Mouse (Mus musculus): ENCODE measurements around the gene Pum2.

The Pum2 gene

DNA sequence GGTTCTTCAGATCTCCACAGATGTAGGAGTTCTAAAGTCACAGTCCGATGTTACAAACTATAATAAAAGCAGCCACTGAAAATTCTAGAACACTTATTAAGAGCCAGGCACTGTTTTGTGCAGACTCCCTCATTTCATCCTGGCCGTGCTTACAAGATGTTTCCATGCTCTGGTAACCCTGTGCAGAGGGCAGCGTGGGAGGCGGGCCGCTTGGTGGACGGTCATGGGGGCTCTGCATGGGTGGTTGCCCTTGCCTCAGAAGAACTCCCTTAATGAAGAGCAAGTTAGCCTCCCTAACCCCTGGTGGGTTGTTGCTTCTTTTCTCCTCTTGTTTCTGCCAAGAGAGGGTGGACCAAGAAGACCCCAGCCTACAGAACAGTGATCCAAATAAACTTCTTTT lies 85.8 kb downstream of the Pum2 start:
- Histone ChIP-seq H3K27me3 (ENCODE audit: insufficient read depth, low read length) (no peaks in the 10 kb centered on the region), H3K9me3 (ENCODE audit: low read length) (no peaks in the 10 kb centered on the region), H3K4me1 (replicated peaks; ENCODE audit: low read depth, low read length) (peaks cover 43% of the 10 kb centered on the region), H3K36me3 (ENCODE audit: insufficient read depth, low read length) (peaks cover 5% of the 10 kb centered on the region), H3K4me3 (replicated peaks; ENCODE audit: low read length) (no peak overlapping the region)
- TF ChIP-seq CTCF (conservative IDR thresholded peaks at IDR 0.05; ENCODE audit: low read length): no peak
- TF ChIP-seq NANOG (IDR thresholded peaks at IDR 0.05; ENCODE audit: borderline replicate concordance, low read length): no peak
- TF ChIP-seq POU5F1 (IDR thresholded peaks at IDR 0.05; ENCODE audit: borderline replicate concordance, low read length): no peak

DNA sequence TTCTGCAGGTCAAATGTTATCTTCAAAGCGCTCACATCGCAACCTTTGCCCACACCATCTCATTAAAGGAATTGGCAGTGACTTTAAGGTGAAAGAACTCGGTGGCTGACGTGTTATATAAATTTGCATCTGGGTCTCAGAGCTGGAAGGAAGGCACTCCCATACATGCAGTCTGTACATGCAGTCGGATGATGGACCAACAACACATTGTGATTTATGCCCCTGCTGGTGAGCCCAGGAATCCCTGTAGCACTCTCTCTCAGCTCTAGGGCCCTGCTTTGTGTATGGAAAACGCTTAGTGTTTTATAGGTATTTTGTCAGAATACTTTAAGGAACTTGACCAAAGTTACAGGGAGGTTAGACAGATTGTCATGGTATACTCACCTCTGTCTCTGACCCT lies 86.6 kb downstream of the Pum2 start:
- H3K27me3 ChIP-seq (ENCODE audit: insufficient read depth, low read length): no peaks in the 10 kb centered on the region
- no peaks in the 10 kb centered on the region for H3K9me3 ChIP-seq (ENCODE audit: low read length)
- H3K4me3 ChIP-seq (replicated peaks; ENCODE audit: low read length): no peak overlapping the region
- H3K4me1 ChIP-seq (replicated peaks; ENCODE audit: low read depth, low read length): peaks cover 36% of the 10 kb centered on the region
- TF ChIP-seq POU5F1 (IDR thresholded peaks at IDR 0.05; ENCODE audit: borderline replicate concordance, low read length) (no peak), CTCF (conservative IDR thresholded peaks at IDR 0.05; ENCODE audit: low read length) (no peak), NANOG (IDR thresholded peaks at IDR 0.05; ENCODE audit: borderline replicate concordance, low read length) (no peak)
- H3K36me3 ChIP-seq (ENCODE audit: insufficient read depth, low read length): no peaks in the 10 kb centered on the region

DNA sequence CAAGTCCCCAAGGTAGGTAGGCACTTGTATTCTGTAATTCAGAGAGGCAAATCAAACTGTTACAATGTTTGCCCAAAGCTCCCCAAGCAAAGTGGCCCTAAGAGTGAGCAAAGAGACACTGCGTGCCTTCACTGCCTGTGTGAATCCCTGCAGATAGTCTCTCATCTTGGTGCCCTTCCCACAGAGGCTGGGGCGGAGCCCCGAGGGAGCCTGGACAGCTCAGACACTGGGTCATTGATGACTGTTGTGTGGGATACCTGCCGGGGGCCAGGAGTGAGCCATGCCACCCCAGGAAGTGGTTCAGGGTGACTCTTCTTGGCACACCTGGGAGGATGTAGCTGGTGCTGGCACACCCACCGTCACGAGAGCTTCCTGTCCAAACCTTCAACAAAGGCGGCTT lies 87.1 kb downstream of the Pum2 start:
- Histone ChIP-seq H3K4me1 (replicated peaks; ENCODE audit: low read depth, low read length) (peaks cover 34% of the 10 kb centered on the region), H3K27me3 (ENCODE audit: insufficient read depth, low read length) (no peaks in the 10 kb centered on the region), H3K4me3 (replicated peaks; ENCODE audit: low read length) (peak overlapping the region; percentile 39), H3K9me3 (ENCODE audit: low read length) (no peaks in the 10 kb centered on the region), H3K36me3 (ENCODE audit: insufficient read depth, low read length) (no peaks in the 10 kb centered on the region)
- no peak for TF ChIP-seq POU5F1 (IDR thresholded peaks at IDR 0.05; ENCODE audit: borderline replicate concordance, low read length)
- no peak for TF ChIP-seq NANOG (IDR thresholded peaks at IDR 0.05; ENCODE audit: borderline replicate concordance, low read length)
- no peak for TF ChIP-seq CTCF (conservative IDR thresholded peaks at IDR 0.05; ENCODE audit: low read length)

DNA sequence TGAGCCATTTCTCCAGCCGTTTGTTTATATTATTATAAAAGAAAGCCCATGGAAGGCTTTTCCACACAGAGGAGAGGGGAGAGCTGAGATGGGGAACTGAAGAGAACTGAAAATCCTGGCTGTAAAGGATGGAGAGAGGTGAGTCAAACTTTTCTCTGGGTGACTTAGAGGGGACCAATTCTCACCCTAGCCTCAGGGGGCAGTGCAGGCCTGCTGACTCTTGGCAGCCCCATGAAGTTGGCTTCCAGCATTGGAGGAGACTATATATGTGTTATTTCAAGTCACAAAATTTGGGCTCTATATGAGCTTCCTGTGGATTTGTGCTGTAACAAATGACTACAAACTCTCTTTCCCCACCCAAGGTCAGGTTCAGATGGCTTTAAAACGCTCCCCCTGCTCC lies 88.7 kb downstream of the Pum2 start:
- peaks cover 22% of the 10 kb centered on the region for H3K4me1 ChIP-seq (replicated peaks; ENCODE audit: low read depth, low read length)
- no peaks in the 10 kb centered on the region for H3K27me3 ChIP-seq (ENCODE audit: insufficient read depth, low read length)
- TF ChIP-seq NANOG (IDR thresholded peaks at IDR 0.05; ENCODE audit: borderline replicate concordance, low read length) (no peak), POU5F1 (IDR thresholded peaks at IDR 0.05; ENCODE audit: borderline replicate concordance, low read length) (no peak), CTCF (conservative IDR thresholded peaks at IDR 0.05; ENCODE audit: low read length) (peak; percentile 42)
- H3K9me3 ChIP-seq (ENCODE audit: low read length): no peaks in the 10 kb centered on the region
- no peaks in the 10 kb centered on the region for H3K36me3 ChIP-seq (ENCODE audit: insufficient read depth, low read length)
- no peak overlapping the region for H3K4me3 ChIP-seq (replicated peaks; ENCODE audit: low read length)

DNA sequence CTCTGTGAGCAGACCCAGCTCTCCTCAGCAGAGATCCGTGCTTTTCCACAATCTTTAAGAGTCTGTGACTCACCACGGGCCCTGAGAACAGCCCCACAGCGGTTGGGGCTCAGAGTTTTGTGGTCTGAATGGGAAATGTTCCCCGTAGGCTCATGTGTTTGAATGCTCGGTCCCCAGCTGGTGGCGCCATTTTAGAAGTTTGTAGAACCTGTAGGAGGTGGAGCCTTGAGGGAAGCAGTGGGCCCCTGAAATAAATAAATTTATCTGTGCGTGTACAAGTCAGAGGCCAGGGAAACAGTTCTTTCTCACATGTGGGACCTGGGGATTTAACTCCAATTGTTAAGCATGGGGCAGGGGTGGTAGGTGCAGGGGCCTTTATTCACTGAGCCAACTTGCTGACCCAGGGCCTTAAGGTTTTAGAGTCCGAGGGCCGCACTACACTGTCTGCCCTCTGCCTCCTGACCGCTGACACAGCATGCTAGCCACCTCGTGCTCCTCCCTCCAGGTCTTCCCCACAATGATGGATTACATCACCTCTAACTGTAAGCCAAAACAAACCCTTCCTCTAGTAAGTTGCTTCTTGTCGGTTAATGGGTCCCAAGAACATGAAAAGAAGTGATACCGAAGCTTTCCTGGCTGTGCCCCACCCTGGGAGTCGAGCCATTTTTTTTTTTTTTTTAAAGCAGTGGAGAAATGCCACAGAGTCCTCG lies 90.4 kb downstream of the Pum2 start:
- Histone ChIP-seq H3K4me1 (replicated peaks; ENCODE audit: low read depth, low read length) (peaks cover 13% of the 10 kb centered on the region), H3K36me3 (ENCODE audit: insufficient read depth, low read length) (no peaks in the 10 kb centered on the region), H3K27me3 (ENCODE audit: insufficient read depth, low read length) (peaks cover 7% of the 10 kb centered on the region), H3K9me3 (ENCODE audit: low read length) (peaks cover 3% of the 10 kb centered on the region), H3K4me3 (replicated peaks; ENCODE audit: low read length) (no peak overlapping the region)
- TF ChIP-seq NANOG (IDR thresholded peaks at IDR 0.05; ENCODE audit: borderline replicate concordance, low read length): no peak
- TF ChIP-seq CTCF (conservative IDR thresholded peaks at IDR 0.05; ENCODE audit: low read length): no peak
- TF ChIP-seq POU5F1 (IDR thresholded peaks at IDR 0.05; ENCODE audit: borderline replicate concordance, low read length): no peak

DNA sequence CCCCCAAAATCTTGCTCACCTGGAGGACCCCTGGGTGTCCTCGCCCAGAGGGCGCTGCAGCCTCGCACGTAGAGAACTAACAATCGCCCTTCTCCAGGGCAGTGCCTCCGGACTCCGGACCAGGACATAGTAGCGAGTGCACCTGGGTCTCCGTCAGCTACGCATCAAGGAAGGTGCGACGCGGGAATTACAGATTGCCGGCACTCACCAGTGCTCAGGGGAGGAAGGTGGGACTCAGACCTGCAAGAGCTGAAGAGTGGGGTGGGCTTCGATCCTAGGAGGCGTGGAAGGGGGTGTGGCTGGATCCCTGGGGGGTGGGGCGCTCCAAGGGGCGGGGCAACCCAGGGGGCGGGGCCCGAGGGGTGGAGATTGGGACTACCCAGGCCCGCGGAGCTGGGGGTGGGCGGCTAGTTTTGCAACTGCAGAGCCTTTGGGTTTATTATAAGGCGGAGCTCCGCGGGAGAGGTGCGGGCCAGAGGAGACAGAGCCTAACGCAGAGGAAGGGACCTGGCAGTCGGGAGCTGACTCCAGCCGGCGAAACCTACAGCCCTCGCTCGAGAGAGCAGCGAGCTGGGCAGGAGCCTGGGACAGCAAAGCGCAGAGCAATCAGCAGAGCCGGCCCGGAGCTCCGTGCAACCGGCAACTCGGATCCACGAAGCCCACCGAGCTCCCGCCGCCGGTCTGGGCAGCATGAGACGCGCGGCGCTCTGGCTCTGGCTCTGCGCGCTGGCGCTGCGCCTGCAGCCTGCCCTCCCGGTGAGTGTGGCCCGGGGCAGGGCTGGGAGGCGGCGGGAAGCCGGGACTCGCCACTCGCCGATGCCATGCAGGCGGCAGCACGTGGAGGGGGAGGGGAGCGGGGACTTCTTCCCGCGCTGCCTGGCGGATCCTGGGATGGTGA lies 97.3 kb downstream of the Pum2 start, which contains the start of gene Sdc1:
Sdc1 (plus strand) TSS at position 378 of the 898 bp plus-strand sequence.
- H3K4me1 ChIP-seq (replicated peaks; ENCODE audit: low read depth, low read length): peaks cover 18% of the 10 kb centered on the region
- peak within 1 kb of the TSS; percentile 93 for H3K4me3 ChIP-seq (replicated peaks; ENCODE audit: low read length)
- H3K27me3 ChIP-seq (ENCODE audit: insufficient read depth, low read length): peaks cover 50% of the 10 kb centered on the region
- TF ChIP-seq CTCF (conservative IDR thresholded peaks at IDR 0.05; ENCODE audit: low read length): no peak
- no peak for TF ChIP-seq POU5F1 (IDR thresholded peaks at IDR 0.05; ENCODE audit: borderline replicate concordance, low read length)
- no peak for TF ChIP-seq NANOG (IDR thresholded peaks at IDR 0.05; ENCODE audit: borderline replicate concordance, low read length)
- no peaks in the 10 kb centered on the region for H3K36me3 ChIP-seq (ENCODE audit: insufficient read depth, low read length)
- peaks cover 3% of the 10 kb centered on the region for H3K9me3 ChIP-seq (ENCODE audit: low read length)

DNA sequence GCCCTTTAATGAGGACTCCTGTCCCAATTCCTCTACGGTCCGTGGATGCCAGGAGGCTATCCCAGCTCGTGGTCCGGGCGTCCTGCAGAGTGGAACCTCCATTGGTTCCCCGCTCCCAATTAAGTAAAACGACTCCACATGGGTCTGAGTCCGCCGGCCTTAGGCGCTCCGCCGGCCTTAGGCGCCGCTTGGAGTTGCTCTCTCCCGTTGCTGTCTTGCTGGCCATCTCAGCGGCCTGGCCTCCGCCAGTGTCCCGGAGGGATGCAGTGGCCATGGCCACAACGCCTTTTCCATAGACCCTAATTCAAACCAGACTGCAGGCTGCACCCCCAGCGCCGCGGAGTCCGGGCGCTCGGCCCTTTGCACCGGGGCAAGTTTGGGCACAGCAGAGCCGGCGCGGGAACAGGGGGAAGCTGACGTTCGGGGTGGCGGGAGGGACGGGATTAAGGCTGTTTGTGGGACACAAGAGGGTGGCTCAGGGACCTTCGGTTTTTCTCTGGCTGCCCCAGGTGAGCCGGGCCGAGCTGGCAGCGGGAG lies 98.0 kb downstream of the Pum2 start:
- Histone ChIP-seq H3K4me1 (replicated peaks; ENCODE audit: low read depth, low read length) (peaks cover 18% of the 10 kb centered on the region), H3K27me3 (ENCODE audit: insufficient read depth, low read length) (peaks cover 50% of the 10 kb centered on the region), H3K9me3 (ENCODE audit: low read length) (peaks cover 3% of the 10 kb centered on the region), H3K36me3 (ENCODE audit: insufficient read depth, low read length) (no peaks in the 10 kb centered on the region), H3K4me3 (replicated peaks; ENCODE audit: low read length) (peak overlapping the region; percentile 93)
- no peak for TF ChIP-seq CTCF (conservative IDR thresholded peaks at IDR 0.05; ENCODE audit: low read length)
- no peak for TF ChIP-seq NANOG (IDR thresholded peaks at IDR 0.05; ENCODE audit: borderline replicate concordance, low read length)
- no peak for TF ChIP-seq POU5F1 (IDR thresholded peaks at IDR 0.05; ENCODE audit: borderline replicate concordance, low read length)

DNA sequence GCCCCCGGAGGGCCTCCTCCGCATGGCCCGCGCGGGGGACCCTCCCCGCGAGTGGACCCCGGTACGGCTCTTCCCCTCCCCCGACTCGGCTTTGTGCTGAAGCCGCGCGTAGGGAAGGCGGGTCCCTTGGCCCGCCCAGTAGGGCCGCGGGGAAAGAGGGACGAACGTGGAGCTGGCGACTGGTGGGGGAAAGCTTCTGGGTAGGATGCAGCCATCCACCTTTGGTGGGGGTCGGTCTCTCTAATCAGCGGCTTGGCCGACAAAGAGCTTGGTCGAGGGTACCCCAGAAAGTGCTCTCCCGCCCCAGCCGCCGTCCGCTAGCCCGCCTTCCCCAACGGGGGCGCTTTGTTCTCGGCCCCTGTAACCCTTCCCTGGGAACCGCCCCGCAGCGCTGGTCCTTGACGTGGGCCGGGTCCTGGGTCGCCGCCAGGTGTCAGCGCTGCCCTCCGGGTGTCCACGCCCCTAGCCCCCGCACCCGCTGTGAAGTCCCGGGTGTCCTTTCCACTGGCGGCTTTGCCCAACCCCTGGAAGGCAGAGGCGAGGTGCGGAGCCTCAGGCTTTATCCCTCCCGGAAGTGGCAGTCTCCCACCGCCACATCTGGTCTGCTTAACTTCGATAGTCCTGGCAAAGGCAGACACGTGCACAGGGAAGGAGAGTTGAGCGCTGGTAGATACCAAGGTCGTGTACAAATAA lies 98.7 kb downstream of the Pum2 start:
- H3K9me3 ChIP-seq (ENCODE audit: low read length): peaks cover 3% of the 10 kb centered on the region
- peak overlapping the region; percentile 93 for H3K4me3 ChIP-seq (replicated peaks; ENCODE audit: low read length)
- H3K27me3 ChIP-seq (ENCODE audit: insufficient read depth, low read length): peaks cover 50% of the 10 kb centered on the region
- TF ChIP-seq CTCF (conservative IDR thresholded peaks at IDR 0.05; ENCODE audit: low read length): no peak
- no peaks in the 10 kb centered on the region for H3K36me3 ChIP-seq (ENCODE audit: insufficient read depth, low read length)
- peaks cover 23% of the 10 kb centered on the region for H3K4me1 ChIP-seq (replicated peaks; ENCODE audit: low read depth, low read length)
